Mouse (Mus musculus) myocyte (in vitro differentiated cells): ENCODE results near the gene Hist1h2ab.
A peak's percentile ranks its signal among the peaks of the same experiment; 100 is the strongest.

Experiments
- CEBPB ChIP-seq: IDR thresholded peaks from 2 replicates; pipeline ENCODE4 v1.6.1; 2011; ENCODE audit warnings: mild to moderate bottlenecking, moderate library complexity; ENCODE audit not compliant: poor library complexity, insufficient read depth, severe bottlenecking
- E2F4 ChIP-seq: IDR thresholded peaks from one replicate; pipeline ENCODE4 v1.6.1; 2011; ENCODE audit warnings: mild to moderate bottlenecking, control low read depth, moderate library complexity; ENCODE audit not compliant: insufficient read depth
- MYOD1 ChIP-seq, 3 experiments: IDR thresholded peaks; one replicate each; pipeline ENCODE4 v1.6.1; 2011; ENCODE audit warnings: control low read depth in 2 of 3, low read depth in 2 of 3, mild to moderate bottlenecking in 2 of 3, moderate library complexity in 1 of 3; ENCODE audit not compliant: insufficient read length in 2 of 3, control insufficient read depth in 1 of 3
- POLR2A ChIP-seq: IDR thresholded peaks from one replicate; pipeline ENCODE4 v1.6.1; 2011; ENCODE audit warnings: low read depth, mild to moderate bottlenecking, control low read depth, moderate library complexity; ENCODE audit not compliant: insufficient read length

DNA sequence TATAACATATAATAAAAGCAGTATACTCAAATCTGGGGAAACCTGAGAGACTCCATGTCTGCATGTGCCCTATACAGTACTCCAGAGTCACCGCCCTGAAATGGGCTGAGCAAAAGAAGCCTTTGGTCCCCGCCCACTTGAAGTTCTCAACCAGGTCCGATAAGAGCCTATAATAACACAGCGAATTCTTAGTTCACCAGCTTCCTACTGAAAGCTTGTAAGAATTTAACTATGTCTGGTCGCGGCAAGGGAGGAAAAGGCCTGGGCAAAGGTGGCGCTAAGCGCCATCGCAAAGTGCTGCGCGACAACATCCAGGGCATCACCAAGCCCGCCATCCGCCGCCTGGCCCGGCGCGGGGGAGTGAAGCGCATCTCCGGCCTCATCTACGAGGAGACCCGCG lies 5.9 kb downstream of the Hist1h2ab start, which contains the start of gene Hist1h4b:
- no peak for TF ChIP-seq MYOD1 (IDR thresholded peaks at IDR 0.05; ENCODE audit: control insufficient read depth in 1 of 3, insufficient read length in 2 of 3, low read depth in 2 of 3)
- peak; percentile 85 for TF ChIP-seq POLR2A
- no peak for TF ChIP-seq CEBPB
- TF ChIP-seq E2F4: no peak
